16 mouse cellular contexts compared by ENCODE assay signal in genomic region chr4:131998641-131999040, GRCm38 (mm10).
"Had no signal": no experiment of that assay in that cellular context is flagged by ENCODE, and none has a peak within 500 bp of the region (broad histone marks: within the 10 kb centered on the region; RNA-seq: fewer than 3 reads in every experiment).

No protein-coding gene starts in this region.

- H3K9ac ChIP-seq: neural tube, embryonic 12.5 days; neural tube, embryonic 13.5 days; neural tube, embryonic 15.5 days; stomach, embryonic 15.5 days had no signal

- H3K4me1 ChIP-seq: neural tube, embryonic 12.5 days; neural tube, embryonic 13.5 days; neural tube, embryonic 15.5 days; stomach, embryonic 15.5 days had no signal

- H3K27ac ChIP-seq: neural tube, embryonic 12.5 days; neural tube, embryonic 13.5 days; neural tube, embryonic 15.5 days; stomach, embryonic 15.5 days; stomach, postnatal 0 days had no signal

- H3K27me3 ChIP-seq: neural tube, embryonic 12.5 days; neural tube, embryonic 13.5 days; neural tube, embryonic 15.5 days; stomach, embryonic 15.5 days had no signal

- H3K4me3 ChIP-seq: neural tube, embryonic 12.5 days; neural tube, embryonic 13.5 days; neural tube, embryonic 15.5 days; stomach, embryonic 15.5 days had no signal

- DNase-seq: right cerebral cortex, adult 18-20 months; right cerebral cortex, postnatal 14 days; right cerebral cortex, postnatal 25 days; right cerebral cortex, postnatal 4 days; spleen, adult 18-20 months; thymus, adult 18-20 months; thymus, adult 2 months; thymus, postnatal 14 days; thymus, postnatal 25 days; thymus, postnatal 36 days; thymus, postnatal 4 days had no signal

- H3K9me3 ChIP-seq: neural tube, embryonic 12.5 days; neural tube, embryonic 13.5 days; neural tube, embryonic 15.5 days; stomach, embryonic 15.5 days had no signal

- H3K4me2 ChIP-seq: neural tube, embryonic 12.5 days; neural tube, embryonic 13.5 days; neural tube, embryonic 15.5 days; stomach, embryonic 15.5 days had no signal
